Mouse (Mus musculus): ENCODE data around the gene Khdc4.
A peak's percentile ranks its signal among the peaks of the same experiment; 100 is the strongest.

Gene Khdc4

GRCm38 (mm10) chr3:88719098-88719497 lies 33.5 kb downstream of the Khdc4 start:
- no peak for DNase-seq (ENCODE audit: extremely low read depth, low read depth)

- no peak for DNase-seq (ENCODE audit: extremely low read depth, low read depth)
Observed at GRCm38 (mm10) chr3:88736556-88736955, 51.0 kb downstream of the Khdc4 start.

GRCm38 (mm10) chr3:88738641-88739040 lies 53.0 kb downstream of the Khdc4 start:
- DNase-seq (ENCODE audit: extremely low read depth, low read depth) = peak; percentile 66

- no peak for DNase-seq (ENCODE audit: extremely low read depth, low read depth)
Observed at GRCm38 (mm10) chr3:88740147-88740546, 54.5 kb downstream of the Khdc4 start.

GRCm38 (mm10) chr3:88745534-88745933 lies 59.9 kb downstream of the Khdc4 start:
- no peak for DNase-seq (ENCODE audit: extremely low read depth, low read depth)

GRCm38 (mm10) chr3:88746139-88746870 lies 60.7 kb downstream of the Khdc4 start:
- no peak for DNase-seq (ENCODE audit: extremely low read depth, low read depth)

GRCm38 (mm10) chr3:88746871-88747231 lies 61.2 kb downstream of the Khdc4 start:
- DNase-seq (ENCODE audit: extremely low read depth, low read depth) = peak; percentile 20

GRCm38 (mm10) chr3:88754283-88754682 lies 68.7 kb downstream of the Khdc4 start:
- peak; percentile 59 for DNase-seq (ENCODE audit: extremely low read depth, low read depth)

- no peak for DNase-seq (ENCODE audit: extremely low read depth, low read depth)
Observed at GRCm38 (mm10) chr3:88755541-88755940, 69.9 kb downstream of the Khdc4 start.

GRCm38 (mm10) chr3:88756276-88756675 lies 70.7 kb downstream of the Khdc4 start:
- DNase-seq (ENCODE audit: extremely low read depth, low read depth) = no peak

GRCm38 (mm10) chr3:88758045-88758500 lies 72.5 kb downstream of the Khdc4 start:
- DNase-seq (ENCODE audit: extremely low read depth, low read depth) = peak; percentile 54

- DNase-seq (ENCODE audit: extremely low read depth, low read depth) = no peak
Observed at GRCm38 (mm10) chr3:88761619-88762018, 76.0 kb downstream of the Khdc4 start.

GRCm38 (mm10) chr3:88762401-88762831 lies 76.8 kb downstream of the Khdc4 start:
- no peak for DNase-seq (ENCODE audit: extremely low read depth, low read depth)
